Mouse (Mus musculus) cerebellum, adult 2 months (tissue): ENCODE data around the gene Lin7a.

Source experiments
- CTCF ChIP-seq: fragments of 200-500 bp; IDR thresholded peaks from 2 replicates; pipeline ENCODE4 v1.5.1; 2011; ENCODE audit warnings: low read depth, mild to moderate bottlenecking, control low read depth, low read length, moderate library complexity, borderline replicate concordance; ENCODE audit not compliant: insufficient read depth
- POLR2A ChIP-seq: fragments of 200-500 bp; IDR thresholded peaks from 2 replicates; pipeline ENCODE4 v1.6.1; 2011; ENCODE audit warnings: low read length, control low read depth, borderline replicate concordance; ENCODE audit not compliant: insufficient read depth

- TF ChIP-seq CTCF (no peak), POLR2A (no peak)
Measured at GRCm38 (mm10) chr10:107310964-107311490, 39.5 kb downstream of the Lin7a start.
